Mouse (Mus musculus): ENCODE measurements around the gene Prpf3. TPM values are rescaled to one million over a fixed set of nuclear protein-coding genes. Genes with fewer than 3 reads are reported as not detected.
"Not testable (repeated sequence)": the region's sequence is repeated elsewhere in the genome, so short reads cannot be mapped to it uniquely, and the experiment has no call there.

The Prpf3 gene
- total RNA-seq, 2 experiments from 2014 or later, result 28.8 to 30.7 TPM

DNA sequence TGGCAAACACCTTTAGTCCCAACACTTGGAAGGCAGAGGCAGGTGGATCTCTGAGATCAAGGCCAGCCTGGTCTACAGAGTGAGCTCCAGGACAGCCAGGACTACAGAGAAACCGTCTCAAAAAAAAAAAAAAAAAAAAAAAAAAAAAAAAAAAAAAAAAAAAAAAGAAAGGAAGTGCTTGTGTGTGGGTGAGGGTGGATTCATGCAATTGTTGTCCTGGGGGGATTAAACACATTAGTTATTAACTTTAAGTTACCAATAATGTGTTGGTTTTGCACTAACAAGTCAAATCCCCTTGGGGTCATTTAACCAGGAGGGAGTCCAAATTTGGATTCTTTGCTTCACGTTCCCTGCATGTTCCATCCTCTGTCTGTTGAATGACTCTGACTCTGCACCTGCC, 29.4 kb downstream of the Prpf3 start:
- no peak for DNase-seq (ENCODE audit: low spot score in 2 of 2)

DNA sequence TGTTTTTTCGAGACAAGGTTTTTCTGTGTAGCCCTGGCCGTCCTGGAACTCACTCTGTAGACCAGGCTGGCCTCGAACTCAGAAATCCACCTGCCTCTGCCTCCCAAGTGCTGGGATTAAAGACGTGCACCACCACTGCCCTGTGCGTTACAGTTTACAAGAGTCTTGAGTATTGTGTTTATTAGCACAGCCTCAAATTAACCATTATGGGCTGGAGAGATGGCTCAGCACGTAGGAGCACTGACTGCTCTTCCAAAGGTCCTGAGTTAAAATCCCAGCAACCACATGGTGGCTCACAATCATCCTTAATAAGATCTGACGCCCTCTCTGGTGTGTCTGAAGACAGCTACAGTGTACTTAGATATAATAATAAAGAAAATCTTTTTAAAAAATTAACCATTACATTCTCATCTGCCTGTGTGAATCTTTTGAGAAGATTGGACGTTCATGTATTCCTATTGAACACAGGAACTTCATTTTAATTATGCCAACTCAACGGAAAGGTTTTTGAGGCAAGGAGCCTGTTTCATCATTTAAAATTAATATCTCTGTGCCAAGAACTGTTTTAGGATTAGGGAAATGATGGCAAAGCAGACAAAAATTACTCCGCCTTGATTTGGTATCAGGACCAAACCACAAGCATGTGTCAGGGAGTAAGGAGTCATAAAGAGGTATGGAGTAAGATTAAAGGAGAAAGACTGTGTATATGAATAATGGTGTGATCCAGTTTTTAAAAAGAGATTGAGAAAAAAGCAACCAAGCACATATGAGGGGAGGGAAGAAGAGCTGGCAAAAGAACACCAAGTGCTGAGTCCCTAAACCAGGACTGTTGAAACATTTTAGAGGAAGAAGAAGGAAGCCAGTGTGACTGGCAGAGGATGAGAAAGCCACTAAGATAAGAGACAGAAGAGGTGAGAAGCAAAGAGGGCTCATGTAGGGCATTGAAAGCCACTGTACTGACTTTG, 35.4 kb downstream of the Prpf3 start:
- no peak for DNase-seq (ENCODE audit: low spot score in 2 of 2)

DNA sequence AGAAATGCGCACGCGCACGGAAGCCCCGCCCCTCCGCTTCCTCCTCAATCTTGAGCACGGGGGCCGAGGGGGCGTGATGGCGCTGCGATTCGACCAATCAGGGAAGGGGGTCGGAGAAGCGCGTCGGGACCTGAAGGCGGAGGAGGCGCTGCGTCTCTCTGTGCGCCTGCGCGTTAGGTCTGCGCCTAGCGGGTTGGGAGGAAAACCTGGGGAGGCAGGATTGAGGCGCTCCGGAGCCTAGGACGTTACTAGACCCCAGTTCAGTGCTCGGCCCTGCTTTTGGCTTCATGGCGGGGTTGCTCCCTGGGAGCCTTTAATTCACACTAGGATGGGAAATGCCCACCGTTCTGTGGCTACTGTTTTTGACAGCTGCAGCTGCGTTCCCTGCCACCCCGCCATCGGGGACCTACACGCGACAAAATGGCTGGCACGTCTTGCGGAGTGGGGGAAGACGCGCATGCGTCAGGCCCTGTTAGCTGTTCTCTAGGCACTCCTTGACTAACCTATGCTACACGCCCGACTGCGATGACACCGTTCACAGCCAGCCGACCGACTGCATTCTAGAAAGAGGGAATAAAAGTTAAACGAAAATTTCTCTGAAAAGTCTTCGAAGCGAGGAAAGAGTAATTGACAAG, 36.2 kb downstream of the Prpf3 start:
- DNase-seq (ENCODE audit: low spot score in 2 of 2), result peak; percentile 97 to 100

GRCm38 (mm10) chr3:95818571-95819288, 37.0 kb downstream of the Prpf3 start, which contains the start of gene Rprd2:
Rprd2 (minus strand) TSS chr3:95818863.
- DNase-seq (ENCODE audit: low spot score in 2 of 2), result peak; percentile 78 to 83

GRCm38 (mm10) chr3:95818026-95818511, 37.6 kb downstream of the Prpf3 start:
- no peak for DNase-seq (ENCODE audit: low spot score in 2 of 2)

DNA sequence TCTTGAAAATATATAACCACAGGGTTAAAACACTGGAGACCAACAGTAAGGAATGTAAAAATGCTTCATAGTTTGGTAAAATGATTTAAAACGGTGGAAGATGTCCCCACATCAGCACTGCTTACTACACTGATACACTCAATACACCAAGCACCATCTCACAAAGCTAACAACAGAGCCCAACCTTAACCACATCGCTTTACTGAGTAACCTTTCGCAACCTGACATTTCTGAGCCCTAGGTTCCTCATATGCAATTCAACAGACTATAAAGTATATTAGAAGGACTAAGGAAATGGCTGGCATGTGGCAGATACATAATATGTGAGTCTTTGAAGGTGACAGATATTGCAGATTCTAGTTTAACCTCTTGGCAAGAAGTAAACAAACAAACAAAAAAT, 39.0 kb downstream of the Prpf3 start:
- DNase-seq (ENCODE audit: low spot score in 2 of 2), result no peak

DNA sequence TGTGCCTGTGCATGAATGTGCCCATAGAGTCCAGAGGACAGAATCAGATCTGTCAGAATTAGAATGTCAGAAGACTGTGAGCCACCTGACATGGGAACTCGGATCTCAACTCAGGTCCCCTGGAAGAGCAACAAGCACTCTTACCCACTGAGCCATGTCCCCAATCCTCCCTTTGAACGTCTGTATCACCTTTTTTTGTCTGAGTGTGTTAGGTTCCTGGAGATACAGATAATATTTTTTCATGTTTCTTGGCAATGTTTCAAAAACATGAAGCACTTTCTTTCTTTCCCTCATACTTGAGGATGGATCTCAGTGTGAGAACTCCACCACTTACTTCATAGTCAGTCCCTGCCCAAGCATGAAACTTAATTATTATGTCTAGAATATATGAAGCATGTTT, 47.3 kb downstream of the Prpf3 start:
- no peak for DNase-seq (ENCODE audit: low spot score in 2 of 2)

DNA sequence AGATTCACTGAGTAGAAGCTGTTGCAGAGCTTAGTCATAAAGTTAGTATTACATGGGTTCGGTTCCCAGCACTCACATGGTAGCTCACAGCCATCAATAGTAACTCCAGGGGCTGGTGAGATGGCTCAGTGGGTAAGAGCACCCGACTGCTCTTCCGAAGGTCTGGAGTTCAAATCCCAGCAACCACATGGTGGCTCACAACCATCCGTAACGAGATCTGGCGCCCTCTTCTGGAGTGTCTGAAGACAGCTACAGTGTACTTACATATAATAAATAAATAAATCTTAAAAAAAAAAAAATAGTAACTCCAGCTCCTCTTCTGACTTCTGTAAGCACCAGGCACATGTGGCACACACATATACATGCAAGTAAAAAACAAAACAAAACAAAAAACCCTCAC, 48.1 kb downstream of the Prpf3 start:
- DNase-seq (ENCODE audit: low spot score in 2 of 2), result not testable (repeated sequence)

DNA sequence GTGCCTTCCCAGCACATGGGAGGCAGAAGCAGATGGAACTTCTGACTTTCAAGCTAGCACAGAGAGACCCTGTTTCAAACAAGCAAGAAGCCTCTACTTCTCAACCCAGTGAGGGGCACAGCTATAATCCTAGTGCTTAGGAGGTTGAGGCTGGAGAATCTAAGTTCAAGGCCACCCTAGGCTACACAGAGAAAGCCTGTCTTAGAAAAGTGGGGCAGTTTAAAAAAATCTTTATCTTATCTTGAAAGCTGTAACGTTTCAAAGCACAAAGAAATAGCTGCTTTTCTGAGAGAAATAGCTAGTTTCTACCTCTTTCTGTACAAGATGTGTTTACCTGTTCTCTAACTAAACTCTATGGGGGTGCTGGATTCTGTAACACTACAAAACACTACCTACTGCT, 49.0 kb downstream of the Prpf3 start:
- no peak for DNase-seq (ENCODE audit: low spot score in 2 of 2)

GRCm38 (mm10) chr3:95803851-95804250, 51.8 kb downstream of the Prpf3 start:
- DNase-seq (ENCODE audit: low spot score in 2 of 2), result no peak

DNA sequence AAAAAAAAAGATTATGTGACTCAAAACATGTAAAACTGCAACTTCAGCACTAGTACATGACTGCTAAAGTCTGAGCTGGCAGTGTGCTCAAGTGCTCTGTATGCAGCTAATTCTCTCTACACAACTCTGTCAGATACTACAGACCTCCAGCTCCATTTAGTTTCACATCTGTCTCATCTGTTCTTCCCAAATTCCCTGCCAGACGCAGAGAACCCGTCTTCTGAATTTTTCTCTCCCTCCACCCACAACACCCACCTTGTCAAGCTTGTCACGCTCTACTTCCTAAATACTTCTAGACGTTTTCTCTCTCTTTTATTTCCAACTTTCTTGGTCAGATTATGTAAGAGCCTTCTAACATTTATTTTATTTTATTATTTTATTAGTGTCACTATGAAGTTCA, 56.9 kb downstream of the Prpf3 start:
- no peak for DNase-seq (ENCODE audit: low spot score in 2 of 2)

GRCm38 (mm10) chr3:95794299-95794698, 61.4 kb downstream of the Prpf3 start:
- no peak for DNase-seq (ENCODE audit: low spot score in 2 of 2)

DNA sequence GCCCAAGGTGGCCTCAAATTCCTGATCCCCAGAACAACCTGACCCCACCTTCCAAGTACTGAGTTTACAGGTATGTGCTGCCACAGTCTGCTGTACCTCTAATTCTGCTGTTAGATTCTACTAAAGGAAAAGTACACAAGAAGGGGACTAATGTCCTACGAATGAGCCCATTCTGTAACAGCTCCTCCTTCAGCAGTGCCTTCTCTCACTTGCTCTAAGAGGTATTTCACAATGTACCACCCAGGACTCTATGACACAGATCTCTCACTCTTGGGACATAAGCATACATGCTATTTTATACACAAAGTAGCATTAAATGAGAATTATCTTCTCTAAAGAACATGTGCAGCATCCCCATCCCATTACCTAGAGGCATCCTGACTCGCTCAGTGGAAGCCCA, 62.0 kb downstream of the Prpf3 start:
- DNase-seq (ENCODE audit: low spot score in 2 of 2), result no peak

- no peak for DNase-seq (ENCODE audit: low spot score in 2 of 2)
Measured at GRCm38 (mm10) chr3:95785501-95785900, 70.2 kb downstream of the Prpf3 start.

Other genes starting within 250 kb of the Prpf3 start
- gene Ensa, start 230.9 kb downstream of the Prpf3 start, total RNA-seq (2021), result 100 to 1,000 TPM; 288 to 297 TPM
- gene Mcl1, start 197.1 kb downstream of the Prpf3 start, total RNA-seq (2021), result 10 to 100 TPM; 64.6 to 65.1 TPM
- 1 to 10 TPM; 3.0 to 4.1 TPM for gene Adamtsl4, start 168.0 kb downstream of the Prpf3 start, total RNA-seq (2021)
- gene Ecm1, start 116.3 kb downstream of the Prpf3 start, total RNA-seq (2021), result 10 to 100 TPM; 12.2 to 13.7 TPM
- gene Tars2, start 95.7 kb downstream of the Prpf3 start, total RNA-seq (2021), result 10 to 100 TPM; 39.9 to 40.0 TPM
- gene Rprd2, start 37.0 kb downstream of the Prpf3 start, total RNA-seq (2021), result 10 to 100 TPM; 60.4 to 63.5 TPM
- 100 to 1,000 TPM; 134 to 162 TPM for gene Mrps21, start 15.6 kb upstream of the Prpf3 start, total RNA-seq (2021)
- 10 to 100 TPM; 10.1 to 10.9 TPM for gene Ciart, start 26.4 kb upstream of the Prpf3 start, total RNA-seq (2021)
- 1 to 10 TPM; 6.4 to 9.6 TPM for gene BC028528, start 36.1 kb upstream of the Prpf3 start, total RNA-seq (2021)
- 10 to 100 TPM; 76.1 to 83.5 TPM for gene Aph1a, start 38.1 kb upstream of the Prpf3 start, total RNA-seq (2021)
- 10 to 100 TPM in 1 of 2 experiments, 1 to 10 TPM in 1; 6.8 to 11.9 TPM for gene Car14, start 48.8 kb upstream of the Prpf3 start, total RNA-seq (2021)
- gene Anp32e, start 73.4 kb upstream of the Prpf3 start, total RNA-seq (2021), result 100 to 1,000 TPM; 101 TPM
- gene Plekho1, start 140.1 kb upstream of the Prpf3 start, total RNA-seq (2021), result 10 to 100 TPM; 43.7 to 44.5 TPM
- gene Vps45, start 202.6 kb upstream of the Prpf3 start, total RNA-seq (2021), result 10 to 100 TPM; 41.1 to 47.8 TPM
- gene Otud7b, start 248.6 kb upstream of the Prpf3 start, total RNA-seq (2021), result 10 to 100 TPM; 27.4 to 31.0 TPM

All from layer of hippocampus, postnatal 14 days (tissue).